Mouse (Mus musculus): Measurements from ENCODE around the gene Ccdc40.

Ccdc40 gene

DNA sequence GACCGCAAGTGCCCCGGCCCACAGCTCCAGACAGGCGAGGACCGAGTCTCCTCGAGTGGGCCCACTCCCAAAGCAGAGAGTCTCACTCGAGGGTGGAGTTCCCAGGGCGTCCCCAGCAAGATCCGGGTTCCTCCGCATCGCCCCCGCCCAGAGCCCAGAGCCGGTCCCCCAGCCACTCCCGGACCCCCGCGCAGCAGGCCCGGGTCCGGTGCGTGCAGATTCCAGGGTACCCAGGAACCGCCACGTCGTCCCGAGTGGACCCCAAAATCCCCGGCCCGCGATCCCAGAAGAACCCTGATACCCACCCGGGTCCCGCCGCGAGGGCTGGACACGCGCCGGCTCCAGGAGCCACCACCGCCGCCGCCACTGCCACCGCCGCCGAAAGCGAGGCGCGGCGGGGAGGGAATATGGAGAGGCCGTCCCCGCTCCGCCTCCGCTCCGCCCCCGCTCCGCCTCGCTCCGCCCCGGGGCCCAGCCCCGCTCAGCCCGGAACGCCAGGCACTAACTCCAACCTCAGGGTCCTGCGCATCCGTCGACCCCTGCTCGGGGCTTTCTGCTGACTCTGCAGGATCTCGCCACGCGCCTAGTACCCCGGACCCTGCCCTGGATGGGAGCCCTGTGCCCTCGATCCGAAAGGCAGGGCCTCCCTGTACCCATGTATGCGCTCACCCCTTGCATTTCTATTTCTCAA lies at the start of gene Ccdc40, which contains the start of gene Tbc1d16:
Ccdc40 (plus strand) TSS at position 482 of the 691 bp plus-strand sequence.
Tbc1d16 (minus strand) TSS at position 409 of the 691 bp plus-strand sequence.
- in situ Hi-C loops (cut with MseI, MboI) = no loop called here

DNA sequence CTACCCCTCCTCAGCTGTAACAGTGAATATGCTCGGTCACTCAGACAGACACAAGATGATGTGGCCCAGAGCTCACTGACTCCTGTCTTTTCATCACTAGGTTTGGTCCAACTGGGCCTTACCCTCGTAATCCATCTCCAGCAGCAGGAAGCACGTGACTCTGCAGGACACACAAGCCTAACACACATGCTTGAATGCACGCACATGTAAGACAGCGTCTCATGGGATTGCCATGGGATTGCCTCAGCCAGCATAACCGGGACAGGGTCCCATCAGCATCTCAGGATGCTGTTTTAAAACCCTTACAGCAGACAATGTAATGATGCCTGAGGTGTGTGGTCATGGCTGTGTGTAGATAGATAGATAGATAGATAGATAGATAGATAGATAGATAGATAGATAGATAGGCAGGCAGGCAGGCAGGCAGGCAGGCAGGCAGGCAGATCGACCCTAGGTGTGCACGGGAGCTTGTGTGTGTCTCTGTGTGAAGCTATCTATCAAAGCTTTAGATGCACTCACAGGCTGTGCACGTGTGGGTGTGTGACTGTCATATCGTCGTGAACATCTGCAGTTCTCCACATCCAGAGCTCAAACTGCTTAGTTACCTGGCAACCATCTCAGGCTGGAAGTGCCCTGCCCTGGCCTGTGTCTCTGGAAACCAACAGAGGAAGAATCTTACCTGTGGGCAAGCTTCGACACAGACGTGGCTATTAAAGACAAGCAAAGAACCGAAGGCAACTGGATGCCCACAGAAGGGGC lies 47.4 kb upstream of the Ccdc40 start:
- in situ Hi-C loops (cut with MseI, MboI) = no loop called here

DNA sequence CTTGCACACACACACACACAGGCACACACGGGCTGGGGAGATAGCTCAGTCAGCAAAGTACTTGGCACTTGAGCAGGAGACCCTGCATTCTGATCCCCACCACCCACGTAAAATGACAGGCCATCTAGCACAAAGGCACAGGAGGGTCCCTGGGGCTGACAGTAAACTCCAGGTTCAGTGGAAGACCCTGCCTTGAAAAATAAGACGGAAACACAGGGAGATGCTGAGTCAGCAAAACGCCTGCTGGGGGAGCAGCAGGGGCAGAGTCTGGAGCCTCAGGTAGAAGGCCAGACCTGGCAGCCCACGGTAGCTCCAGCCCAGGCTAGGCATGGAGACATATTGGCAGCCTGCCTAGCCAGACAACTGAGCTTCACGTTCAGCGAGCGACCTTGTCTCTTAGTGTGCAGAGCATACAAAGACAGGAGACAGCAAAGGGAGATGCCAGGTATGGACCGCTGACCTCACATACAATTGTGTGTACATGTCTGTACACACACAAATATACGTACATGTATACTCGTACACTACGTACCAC lies 46.4 kb upstream of the Ccdc40 start:
- in situ Hi-C loops (cut with MseI, MboI) = no loop called here

DNA sequence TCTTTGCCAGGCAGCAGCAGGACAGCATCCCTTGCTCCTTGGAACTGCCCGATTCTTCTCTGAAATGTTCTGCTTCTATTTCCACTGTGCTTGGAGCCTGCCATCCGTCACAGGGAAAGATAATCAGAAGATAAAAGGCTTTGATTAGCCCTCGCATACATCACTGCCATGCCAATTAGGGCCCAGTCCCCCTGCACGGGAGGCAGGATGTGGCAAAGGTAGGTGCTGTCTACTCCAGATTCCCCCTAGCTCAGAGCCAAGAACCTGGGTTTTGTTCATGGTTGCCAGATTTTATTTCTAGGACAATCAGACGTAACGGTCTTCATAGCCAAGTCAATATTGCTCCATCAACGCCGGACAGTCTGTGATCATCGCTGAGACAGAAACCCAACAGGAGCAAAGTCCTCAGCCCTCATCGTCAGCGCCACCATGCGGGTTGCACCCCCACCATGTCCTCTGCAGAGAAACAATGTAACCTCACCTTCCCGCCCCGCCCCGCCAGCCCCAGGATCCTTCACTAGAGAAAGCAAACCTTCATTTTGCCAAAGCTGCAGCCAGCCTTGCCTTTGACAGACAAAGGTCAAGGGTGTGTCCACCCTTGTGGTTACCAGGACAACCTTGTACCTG lies 44.6 kb upstream of the Ccdc40 start:
- in situ Hi-C loops (cut with MseI, MboI) = no loop called here

DNA sequence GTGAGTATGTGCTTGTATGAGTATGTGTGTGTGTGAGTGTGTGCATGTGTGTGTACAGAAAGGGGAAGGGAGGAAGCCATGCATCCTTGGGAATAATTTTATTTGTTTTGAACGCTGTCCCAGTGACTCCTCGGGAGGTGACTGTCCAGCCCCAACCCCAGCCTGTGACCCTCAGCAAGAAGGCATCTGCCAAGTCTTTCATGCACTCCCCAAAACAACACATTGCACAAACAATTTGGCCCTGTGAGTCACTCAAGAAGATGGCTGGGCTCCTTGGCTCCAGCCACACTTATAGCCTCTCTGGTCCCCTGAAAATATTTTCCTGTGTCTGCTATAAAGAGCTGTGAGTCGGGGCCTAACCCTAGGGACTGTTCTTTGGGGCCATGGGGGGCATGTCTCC lies 42.0 kb upstream of the Ccdc40 start:
- in situ Hi-C loops (cut with MseI, MboI) = loop anchor here in 1 of 2 experiments (5.0 kb wide), 1 partner anchor 94 kb away; no protein-coding TSS in a partner anchor

DNA sequence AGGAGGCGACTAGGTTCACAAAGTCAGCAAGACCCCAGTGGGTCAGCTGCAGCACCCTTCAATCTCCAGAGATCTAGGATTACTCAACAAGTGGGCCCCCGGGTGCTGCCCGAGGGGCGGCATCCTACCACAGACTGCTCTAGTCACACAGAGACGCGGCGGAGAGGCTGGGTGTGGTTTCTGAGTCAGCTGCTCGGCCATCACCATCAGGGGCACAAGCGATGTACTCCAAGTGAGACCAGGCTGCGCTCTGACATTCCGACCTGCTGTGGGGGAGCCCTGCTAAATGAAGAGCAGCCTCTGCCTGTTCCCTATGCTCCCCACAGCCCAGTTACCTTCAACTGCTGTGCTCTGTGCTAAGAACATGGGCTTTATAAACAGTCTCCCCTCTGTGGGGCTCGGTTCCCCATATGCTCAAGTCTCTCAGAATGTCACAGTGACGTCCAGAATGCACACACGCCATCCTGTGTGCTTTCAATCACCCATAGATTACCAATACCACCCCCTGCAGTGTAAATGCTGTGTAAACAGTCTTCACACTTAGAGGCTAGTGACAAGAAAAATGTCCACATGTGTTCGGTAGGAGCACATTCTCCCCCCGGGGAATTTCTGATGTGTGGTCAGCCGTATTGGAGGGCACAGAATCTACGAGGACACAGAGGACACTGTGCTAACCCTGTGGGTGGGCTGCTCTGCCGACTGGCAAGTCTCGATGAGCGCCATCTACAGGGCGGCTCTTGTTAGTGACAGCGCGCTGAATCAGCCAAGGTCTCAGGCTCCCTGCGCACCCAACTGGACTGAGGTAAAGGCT lies 41.2 kb upstream of the Ccdc40 start:
- in situ Hi-C loops (cut with MseI, MboI) = loop anchor here in 1 of 2 experiments (5.0 kb wide), 1 partner anchor 95 kb away; no protein-coding TSS in a partner anchor

DNA sequence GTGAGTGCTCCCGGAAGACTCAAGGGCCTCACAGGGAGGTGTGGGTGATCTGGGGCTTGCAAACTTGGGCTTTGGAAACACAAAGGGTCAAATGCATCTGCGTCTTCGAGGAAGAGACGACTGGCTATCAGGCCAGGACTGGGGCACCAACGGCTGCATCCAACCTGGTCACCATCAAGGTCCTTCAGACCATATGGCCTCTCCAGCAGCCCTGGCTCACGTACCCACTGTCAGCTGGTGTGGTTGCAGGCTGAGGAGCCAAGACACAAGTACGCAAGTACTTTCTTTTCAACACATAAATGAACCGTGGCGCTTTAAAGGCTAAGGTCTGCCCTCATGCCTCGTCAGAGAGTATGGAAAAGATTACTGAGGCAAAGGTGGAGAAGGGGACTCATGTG lies 40.6 kb upstream of the Ccdc40 start:
- in situ Hi-C loops (cut with MseI, MboI) = loop anchor here in 1 of 2 experiments (5.0 kb wide), 1 partner anchor 95 kb away; no protein-coding TSS in a partner anchor

DNA sequence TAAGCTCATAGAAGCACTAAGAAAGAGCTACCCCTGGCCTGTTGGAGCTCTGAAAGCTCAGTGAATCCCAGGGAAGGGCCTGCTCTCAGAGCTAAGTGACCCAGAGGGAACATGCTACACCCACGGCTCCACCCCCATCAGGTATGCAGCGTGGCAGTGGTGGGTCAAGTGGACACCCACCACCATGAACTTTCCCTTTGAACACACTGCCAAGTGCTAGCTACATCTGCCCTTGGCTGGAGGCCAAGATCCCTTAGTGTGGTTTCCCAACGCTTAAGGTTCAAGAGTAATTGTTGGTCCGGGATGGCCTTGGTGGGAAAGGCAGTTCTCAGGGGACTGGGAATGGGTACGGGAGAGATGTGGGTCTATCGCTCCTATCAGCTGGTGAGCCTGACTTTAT lies 40.0 kb upstream of the Ccdc40 start:
- in situ Hi-C loops (cut with MseI, MboI) = loop anchor here in 1 of 2 experiments (5.0 kb wide), 1 partner anchor 96 kb away; no protein-coding TSS in a partner anchor

DNA sequence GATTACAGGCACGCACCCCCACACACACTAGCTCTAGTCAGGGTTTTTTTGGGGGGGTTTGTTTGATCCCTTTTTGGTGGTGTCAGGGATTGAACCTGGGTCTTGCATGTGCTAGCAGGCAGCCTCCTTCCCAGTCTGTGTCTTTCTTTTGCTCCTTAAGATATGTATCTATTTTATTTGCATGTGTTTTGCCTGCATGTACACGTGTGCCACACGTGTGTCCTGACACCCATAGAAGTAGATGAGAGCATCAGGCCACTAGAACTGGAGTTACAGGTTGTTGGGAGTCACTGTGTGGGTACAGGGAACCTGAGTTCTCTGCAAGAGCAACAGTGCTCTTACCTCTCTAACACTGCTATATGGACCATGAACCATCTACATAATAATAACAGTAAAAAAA lies 39.1 kb upstream of the Ccdc40 start:
- in situ Hi-C loops (cut with MseI, MboI) = loop anchor here in 1 of 2 experiments (5.0 kb wide), 1 partner anchor 97 kb away; no protein-coding TSS in a partner anchor

DNA sequence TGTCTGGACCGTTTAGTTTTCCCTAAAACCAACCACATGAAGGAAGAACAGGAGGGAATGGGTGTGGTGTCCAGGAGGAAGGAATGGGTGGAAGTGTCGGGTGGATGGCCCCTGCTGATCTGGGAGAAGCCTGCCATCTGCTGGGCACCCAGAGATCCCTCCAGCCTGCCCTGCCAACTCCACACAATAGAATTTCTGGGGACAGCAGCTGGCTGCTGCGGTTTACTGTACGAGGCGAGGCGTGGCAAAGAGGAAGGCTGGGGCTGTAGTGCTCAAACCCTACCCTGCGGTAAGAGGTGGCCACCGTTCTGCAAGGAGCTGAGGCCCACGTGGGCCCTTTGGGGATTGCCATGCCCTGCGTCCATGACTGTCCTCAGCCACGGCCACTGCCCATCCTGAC lies 37.9 kb upstream of the Ccdc40 start:
- in situ Hi-C loops (cut with MseI, MboI) = no loop called here

DNA sequence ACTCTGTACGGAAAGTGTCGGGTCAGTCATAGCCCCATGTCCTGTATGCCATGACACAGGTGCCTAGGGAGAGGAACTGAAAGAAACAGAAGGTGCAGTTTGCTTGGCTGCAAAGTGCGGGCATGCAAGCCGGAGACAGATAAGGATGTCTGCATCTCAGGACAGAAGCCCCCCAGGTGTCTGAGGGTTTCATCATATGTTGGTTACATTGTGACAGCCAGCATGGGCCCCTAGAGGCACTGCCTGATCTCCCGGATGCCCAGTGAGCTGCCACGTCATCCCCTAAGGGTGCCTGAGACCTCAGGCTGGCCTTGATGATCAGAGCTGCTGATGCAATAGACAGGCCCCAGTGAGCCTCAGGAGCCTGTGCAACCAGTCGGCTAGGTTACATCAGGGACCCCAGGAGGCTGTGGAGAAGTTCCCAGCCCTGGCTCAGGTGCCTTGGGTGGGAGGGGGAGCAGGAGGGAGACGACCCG lies 36.7 kb upstream of the Ccdc40 start:
- in situ Hi-C loops (cut with MseI, MboI) = no loop called here

DNA sequence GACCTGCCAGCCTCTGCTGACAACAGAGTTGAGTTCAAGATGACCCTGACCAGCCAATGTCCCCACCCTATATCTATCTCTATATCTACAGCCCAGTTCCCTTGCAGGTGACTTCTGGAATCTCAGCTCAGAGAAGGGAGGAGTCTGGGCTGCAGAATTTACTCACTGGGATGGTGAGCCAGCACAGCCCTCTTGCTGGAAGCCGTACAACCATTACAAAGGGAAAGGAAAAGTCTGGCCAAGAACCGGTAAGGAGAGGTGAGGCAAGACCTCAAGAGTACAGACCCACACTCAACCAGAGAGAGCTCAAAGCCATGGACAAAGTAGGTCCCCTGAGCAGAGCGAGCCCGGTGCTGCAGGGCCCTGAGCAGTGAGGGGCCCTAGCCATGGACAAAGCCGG lies 36.2 kb upstream of the Ccdc40 start:
- in situ Hi-C loops (cut with MseI, MboI) = no loop called here

DNA sequence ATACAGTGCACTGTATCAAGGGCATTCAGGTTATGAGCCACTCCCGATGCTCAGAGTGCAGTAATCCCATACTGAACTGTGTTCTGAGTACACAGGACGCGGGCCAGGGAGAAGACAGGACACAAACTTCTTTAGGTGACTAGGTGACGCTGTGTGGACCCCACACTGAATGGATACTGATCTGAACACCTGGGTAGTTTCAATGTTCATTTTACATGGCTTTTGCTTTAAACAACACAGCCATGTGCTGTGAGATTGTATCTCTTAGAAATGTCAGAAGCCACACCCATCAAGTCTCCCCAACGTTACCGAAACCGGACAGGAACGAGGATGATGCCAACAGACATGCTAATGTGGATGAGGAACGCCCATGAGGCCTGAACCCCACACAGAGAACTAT lies 35.8 kb upstream of the Ccdc40 start:
- in situ Hi-C loops (cut with MseI, MboI) = no loop called here

DNA sequence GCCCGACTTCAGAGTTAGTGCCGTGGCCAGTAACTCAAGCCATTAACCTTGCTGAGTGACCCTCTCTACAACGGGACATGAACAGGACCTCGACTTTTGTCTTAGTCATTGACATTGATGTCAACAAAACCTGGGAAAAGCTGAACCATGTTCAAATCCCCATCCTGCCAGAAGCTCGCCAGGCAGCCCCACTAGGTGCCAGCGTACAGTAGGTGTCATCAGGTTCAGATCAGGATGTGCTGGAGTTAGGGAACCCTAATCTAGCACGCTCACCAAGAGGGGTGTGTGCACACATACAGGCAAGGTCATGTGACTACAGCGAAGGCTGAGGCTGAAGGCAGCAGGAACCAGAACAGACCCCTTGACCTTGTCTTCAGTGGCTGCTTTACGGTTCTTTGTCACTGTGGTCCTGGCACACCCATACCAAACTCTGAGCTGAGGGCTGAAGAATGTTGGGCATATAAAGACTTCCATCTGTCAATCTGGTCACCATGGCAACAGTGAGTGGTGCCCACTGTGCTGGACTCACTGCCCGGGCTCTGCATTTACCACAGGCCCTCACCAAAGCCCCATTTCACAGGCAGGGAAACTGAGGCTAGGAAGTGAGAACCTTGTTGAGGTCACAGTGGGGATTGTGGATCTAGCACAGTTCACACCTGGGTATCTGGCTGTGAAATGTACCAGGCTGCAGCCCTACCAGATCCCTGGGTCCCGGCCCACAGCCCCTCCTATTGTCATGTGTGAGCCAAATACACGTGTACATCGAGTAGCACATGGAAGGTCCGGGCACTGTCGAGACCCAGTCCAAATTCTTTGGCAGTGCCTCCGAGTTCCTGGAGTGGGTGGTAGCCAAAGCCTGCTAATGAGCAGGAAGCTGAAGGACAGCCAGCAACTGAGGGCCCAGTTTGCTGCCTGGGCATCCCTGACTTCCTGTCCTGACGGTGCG lies 30.5 kb upstream of the Ccdc40 start:
- in situ Hi-C loops (cut with MseI, MboI) = no loop called here

DNA sequence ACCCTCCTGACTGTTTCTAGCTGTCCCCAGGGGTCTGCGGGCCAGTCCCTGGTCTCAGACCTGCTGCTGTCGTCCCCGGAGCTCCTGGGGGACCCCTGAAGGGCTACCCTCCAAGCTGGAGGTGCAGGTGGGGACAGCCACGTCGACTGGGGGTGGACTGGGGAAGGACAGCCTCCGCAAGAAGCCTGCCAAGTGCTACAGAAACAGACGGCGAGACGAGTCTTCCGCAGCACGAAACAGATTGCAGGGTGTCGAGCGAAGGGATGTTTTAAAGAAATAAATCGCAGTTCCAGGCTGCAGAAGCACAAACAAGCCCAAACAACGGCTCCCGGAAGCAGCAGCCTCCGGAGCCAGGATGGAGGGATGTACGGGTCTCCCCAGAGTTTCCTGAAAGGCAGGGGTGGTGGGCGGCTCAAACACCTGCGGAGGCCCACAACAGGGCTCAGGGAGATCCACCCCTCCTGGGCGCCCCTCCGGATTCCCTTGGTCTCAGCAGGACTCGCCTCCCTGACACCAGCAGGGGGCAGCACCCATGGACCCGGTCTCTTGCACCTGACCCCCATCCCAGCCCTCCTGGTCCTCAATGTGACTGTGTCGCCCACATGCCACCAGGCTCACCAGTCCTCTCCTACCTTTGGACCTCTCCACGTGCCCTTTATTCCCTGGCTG lies 29.7 kb upstream of the Ccdc40 start:
- in situ Hi-C loops (cut with MseI, MboI) = no loop called here

DNA sequence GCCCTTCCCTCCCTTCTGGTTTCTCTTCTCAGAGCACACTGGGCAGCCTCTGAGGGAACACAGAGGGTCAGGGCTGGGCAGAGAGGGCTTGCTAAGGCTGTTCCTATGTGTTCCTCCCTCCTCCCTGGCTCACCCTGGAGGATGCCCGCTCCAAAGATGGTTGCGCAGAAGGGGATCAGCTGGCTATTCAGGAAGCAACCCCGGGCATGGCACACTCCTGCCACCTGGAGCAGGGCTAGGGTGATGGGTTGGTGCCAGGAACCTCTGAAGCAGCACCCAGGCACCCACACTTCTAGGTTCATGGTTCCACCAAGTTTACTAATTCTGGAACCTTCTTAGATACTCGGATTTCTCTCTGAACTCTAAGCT lies 29.2 kb upstream of the Ccdc40 start:
- in situ Hi-C loops (cut with MseI, MboI) = no loop called here

DNA sequence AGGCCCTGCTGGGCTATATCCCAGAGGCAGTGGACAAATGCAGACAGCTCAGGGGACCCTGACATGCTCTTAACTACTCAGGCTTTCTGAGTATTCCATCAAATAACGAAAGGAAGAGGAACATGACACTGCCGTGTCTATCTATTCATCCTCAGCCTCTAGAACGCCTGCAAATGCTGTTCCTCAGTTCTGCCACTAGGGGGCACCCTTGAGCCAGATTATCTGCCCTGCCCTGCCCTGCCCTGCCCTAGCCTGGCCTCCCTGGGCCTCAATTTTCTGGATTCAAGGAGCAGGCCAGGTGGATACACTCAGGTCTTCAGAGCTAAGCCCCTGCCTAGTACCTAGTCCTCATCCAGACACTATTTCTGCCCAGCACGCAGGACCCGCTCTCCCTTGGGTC lies 24.9 kb upstream of the Ccdc40 start:
- in situ Hi-C loops (cut with MseI, MboI) = loop anchor here in 1 of 2 experiments (5.0 kb wide), 1 partner anchor 51 kb away; no protein-coding TSS in a partner anchor

DNA sequence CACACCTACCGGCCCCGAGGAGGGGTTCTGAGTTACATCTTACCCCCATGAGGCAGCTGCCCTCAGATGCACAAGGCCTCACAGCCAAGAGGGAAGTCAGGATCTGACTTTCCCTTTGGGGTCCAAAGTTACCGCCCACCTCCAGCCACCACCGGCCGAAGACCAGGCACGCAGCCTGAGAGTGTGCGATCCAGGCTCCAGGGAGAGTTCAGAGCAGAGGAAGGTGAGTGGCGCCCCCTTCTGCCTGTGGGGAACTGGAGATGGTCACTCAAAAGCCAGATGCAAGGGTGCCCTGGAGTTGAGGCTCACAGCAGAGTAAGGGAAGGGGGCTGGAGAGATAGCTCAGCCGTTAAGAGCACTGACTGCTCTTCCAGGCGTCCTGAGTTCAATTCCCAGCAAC lies 22.6 kb upstream of the Ccdc40 start:
- in situ Hi-C loops (cut with MseI, MboI) = no loop called here

DNA sequence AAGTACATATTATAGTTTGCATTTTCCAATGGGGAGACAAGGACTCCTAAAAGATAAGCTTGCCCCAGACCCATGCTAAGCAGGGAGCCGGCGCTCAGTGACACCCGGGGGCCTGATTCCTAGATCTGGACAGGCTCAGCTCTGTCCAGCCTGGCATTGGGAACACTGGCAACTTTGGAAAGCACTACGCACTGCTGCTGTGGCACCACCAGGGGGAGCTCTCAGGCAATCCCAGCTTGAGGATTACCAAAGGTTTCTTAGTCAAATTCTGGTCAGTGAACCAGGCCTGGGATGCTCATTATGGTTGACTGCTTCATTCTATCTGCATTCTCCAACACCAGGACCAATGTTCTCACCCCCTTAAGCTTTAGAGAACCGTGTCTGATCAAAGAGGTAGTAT lies 21.8 kb upstream of the Ccdc40 start:
- in situ Hi-C loops (cut with MseI, MboI) = no loop called here

Data from mouse trophoblast stem cell (cell line).